Mouse (Mus musculus) spleen, adult 10 weeks (tissue): ENCODE measurements around the gene Polr3f. TPM values are rescaled to one million over a fixed set of nuclear protein-coding genes. Genes with fewer than 3 reads are reported as not detected.

Source experiments
- polyA plus RNA-seq: library from polyadenylated mRNA; stranded (reverse); fragments of 350-450 nt; fragmentation: Illumina TruSeq; extraction: RNeasy Lipid Tissue Mini Kit (QIAGEN cat#74804); gene quantifications from one replicate; pipeline ENCODE4 v1.2.3, GENCODE M21; 2015; ENCODE audit warnings: low replicate concordance; ENCODE audit not compliant: insufficient read depth

Gene Polr3f
- 34.6 TPM for polyA plus RNA-seq

DNA sequence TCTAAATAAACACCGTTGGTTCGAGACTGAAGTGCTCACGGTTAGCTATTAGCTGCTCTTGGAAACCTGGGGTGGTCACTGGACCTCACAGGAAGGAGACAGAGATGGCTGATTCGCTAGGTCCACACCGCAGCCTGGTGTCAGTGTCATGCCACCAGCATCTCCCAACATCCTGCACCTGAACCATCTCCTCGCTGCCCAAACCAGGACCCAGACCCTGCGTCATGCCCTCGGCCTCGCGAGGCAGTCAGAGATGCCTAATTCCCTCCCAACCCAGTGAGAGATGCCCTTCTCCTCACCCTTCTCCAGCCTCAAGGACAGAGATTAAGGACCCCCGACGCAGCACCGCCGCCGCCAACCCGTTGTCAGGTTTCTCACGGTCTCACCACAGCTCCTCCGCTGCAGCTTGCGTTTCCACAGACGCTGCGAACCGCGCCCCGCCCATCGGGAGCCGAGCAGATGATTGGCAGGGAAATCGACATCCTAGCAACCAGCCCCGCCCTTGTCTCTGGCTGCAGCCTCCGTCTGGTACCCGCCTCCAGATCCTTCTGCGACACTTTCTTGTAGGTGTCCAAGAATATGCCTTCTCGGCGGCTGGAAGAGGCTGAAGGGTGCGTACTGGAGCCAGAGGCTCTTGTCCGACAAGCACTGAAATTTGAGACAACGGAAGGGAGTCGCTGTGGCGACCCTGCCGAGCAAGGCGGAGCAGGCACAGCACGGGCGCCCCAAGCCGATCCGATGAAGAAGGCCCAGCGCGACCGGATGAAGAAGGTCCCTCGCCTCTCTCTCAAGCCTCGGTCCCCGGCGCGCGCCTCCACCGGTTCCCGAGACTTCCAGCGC is at the start of gene Polr3f, which contains the start of gene Dzank1:
Gene Polr3f (plus strand): TSS at position 738 of the 840 bp plus-strand sequence.
Gene Dzank1 (minus strand): TSS at position 434 of the 840 bp plus-strand sequence.

DNA sequence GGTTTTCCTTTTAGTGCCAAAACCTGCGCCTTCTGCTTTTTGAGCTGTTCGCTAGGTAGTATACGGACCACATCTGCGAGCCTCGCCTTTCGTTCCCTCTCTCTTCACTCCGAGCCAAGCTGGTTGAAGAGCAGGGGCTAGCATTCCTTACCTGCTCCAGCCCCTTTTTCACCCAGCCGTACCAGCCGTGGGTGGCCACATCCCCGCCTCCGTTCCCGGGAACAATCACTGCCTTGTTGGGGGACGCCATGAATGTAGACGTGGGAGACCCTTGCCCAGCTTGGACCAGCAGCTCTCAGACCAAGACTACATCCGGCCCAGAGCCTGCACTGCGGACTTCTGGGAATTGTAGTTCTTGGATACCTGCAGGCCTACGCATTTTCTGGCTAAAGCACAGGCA is 23.0 kb downstream of the Polr3f start, which contains the start of gene Rbbp9:
Gene Rbbp9 (minus strand): TSS at position 341 of the 400 bp plus-strand sequence.

DNA sequence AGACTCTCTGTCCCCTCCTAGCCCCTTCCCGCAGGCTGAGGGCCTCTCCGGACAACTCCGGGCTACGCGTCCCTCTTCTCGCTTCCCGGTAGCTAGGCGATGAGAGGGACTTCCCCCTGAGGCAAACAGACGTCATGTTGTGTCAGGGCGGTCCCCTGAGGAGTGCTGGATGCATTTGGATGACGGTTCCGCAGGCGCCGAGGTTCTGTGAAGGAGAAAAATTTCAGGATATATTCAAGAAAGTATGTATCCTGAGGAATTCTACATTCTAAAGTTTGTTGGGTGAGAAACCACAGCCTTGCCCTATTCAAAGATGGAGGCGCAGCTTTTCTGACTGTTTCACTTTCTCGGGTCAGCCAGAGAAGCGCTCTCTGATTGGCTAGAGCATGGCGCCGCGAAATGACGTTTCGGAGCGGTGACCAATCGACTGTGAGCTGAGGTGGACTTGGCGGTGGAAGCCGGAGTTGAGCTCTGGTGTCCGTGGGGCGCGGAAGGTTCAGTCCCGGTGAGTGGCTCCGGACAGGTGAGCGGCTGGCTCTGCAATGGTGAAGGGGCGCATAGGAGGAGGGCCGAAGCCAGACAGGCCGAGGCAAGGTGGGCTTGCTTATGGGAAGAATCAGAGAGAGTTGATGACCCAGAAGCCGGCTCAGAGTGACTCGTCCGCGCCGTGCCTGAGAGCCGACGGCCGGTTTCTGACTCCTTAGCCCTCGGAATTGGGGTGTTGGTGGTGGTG is 28.5 kb downstream of the Polr3f start, which contains the start of gene Sec23b:
Gene Sec23b (plus strand): TSS at position 410 of the 733 bp plus-strand sequence.

Other genes starting within 250 kb of the Polr3f start
- not detected for gene Ovol2, start 195.6 kb upstream of the Polr3f start, polyA plus RNA-seq
- 21.7 TPM for gene Kat14, start 158.7 kb upstream of the Polr3f start, polyA plus RNA-seq
- gene Pet117, start 158.7 kb upstream of the Polr3f start, polyA plus RNA-seq = 5.3 TPM
- 0.68 TPM for gene Dzank1, start 304 bp upstream of the Polr3f start, polyA plus RNA-seq
- gene Rbbp9, start 23.2 kb downstream of the Polr3f start, polyA plus RNA-seq = 22.8 TPM
- 62.4 TPM for gene Sec23b, start 28.5 kb downstream of the Polr3f start, polyA plus RNA-seq
- 24.3 TPM for gene Smim26, start 66.3 kb downstream of the Polr3f start, polyA plus RNA-seq
- gene Dtd1, start 72.2 kb downstream of the Polr3f start, polyA plus RNA-seq = 15.9 TPM